Mouse (Mus musculus) midbrain, embryonic 10.5 days (tissue): Measurements from ENCODE around the gene Cts7. TPM values are rescaled to one million over a fixed set of nuclear protein-coding genes. Genes with fewer than 3 reads are reported as not detected.

Source experiments
- DNase-seq: peaks from one replicate; pipeline ENCODE4 v3.0.0-alpha.2; 2017; ENCODE audit warnings: low spot score
- H3K27ac ChIP-seq: fragments of 300-500 bp; sonication (generic); replicated peaks from 2 replicates; pipeline ENCODE4 v1.5.1; 2016; ENCODE audit warnings: mild to moderate bottlenecking
- H3K27me3 ChIP-seq: fragments of 300-500 bp; sonication (generic); 2 replicates; pipeline ENCODE4 v1.6.1; 2016; ENCODE audit warnings: low read depth, mild to moderate bottlenecking; ENCODE audit not compliant: poor library complexity, severe bottlenecking
- H3K36me3 ChIP-seq: fragments of 300-500 bp; sonication (generic); 2 replicates; pipeline ENCODE4 v1.6.1; 2016; ENCODE audit warnings: mild to moderate bottlenecking, moderate library complexity
- H3K4me1 ChIP-seq: fragments of 300-500 bp; sonication (generic); 2 replicates; pipeline ENCODE4 v1.6.1; 2016
- H3K4me3 ChIP-seq: fragments of 300-500 bp; sonication (generic); 2 replicates; pipeline ENCODE4 v1.5.1; 2016; ENCODE audit warnings: mild to moderate bottlenecking, moderate library complexity
- H3K9me3 ChIP-seq: fragments of 300-500 bp; sonication (generic); replicated peaks from 2 replicates; pipeline ENCODE4 v1.6.1; 2016; ENCODE audit warnings: mild to moderate bottlenecking
- microRNA-seq: library from miRNA; unstranded; fragments of <30 nt; microRNA quantifications from one replicate; pipeline ENCODE4, GENCODE M21; 2017
- polyA plus RNA-seq: library from polyadenylated mRNA; unstranded; fragments of >200 nt; fragmentation: Nextera tagmentation; extraction: Ambion mirVana; gene quantifications from 2 replicates; pipeline ENCODE4 v1.2.1, GENCODE M21; 2016

The Cts7 gene
- polyA plus RNA-seq: not detected in 2 replicates

- Histone ChIP-seq H3K4me1 (no peaks in the 10 kb centered on the region), H3K27me3 (no peaks in the 10 kb centered on the region), H3K4me3 (no peak within 1 kb of the TSS), H3K9me3 (peaks cover 64% of the 10 kb centered on the region), H3K27ac (no peak within 1 kb of the TSS), H3K36me3 (no peaks in the 10 kb centered on the region)
- DNase-seq: no peak
Observed at GRCm38 (mm10) chr13:61358097-61358496, at the start of gene Cts7. Gene Cts7, minus strand, starts transcription at chr13:61358197.

Small RNA genes within 50 kb of the gene (microRNA-seq; reads per million reads assigned to microRNA genes)
- not detected for gene Gm27704

Other genes with a start within 250 kb of the Cts7 start
- gene Ctsr, start 193.9 kb downstream of the Cts7 start, polyA plus RNA-seq: not detected in 2 replicates
- not detected in 2 replicates for gene Cts6, start 154.8 kb downstream of the Cts7 start, polyA plus RNA-seq
- gene Cts8, start 102.8 kb downstream of the Cts7 start, polyA plus RNA-seq: not detected in 2 replicates
- not detected in 2 replicates for gene Gm49398, start 69.4 kb downstream of the Cts7 start, polyA plus RNA-seq
- gene Ctsm, start 183.6 kb upstream of the Cts7 start, polyA plus RNA-seq: not detected in 2 replicates
- not detected in 2 replicates for gene Gm49352, start 210.0 kb upstream of the Cts7 start, polyA plus RNA-seq
- gene Cts3, start 211.9 kb upstream of the Cts7 start, polyA plus RNA-seq: not detected in 2 replicates